Mouse (Mus musculus) C2C12 (cell line): ENCODE measurements at regions not wholly inside any gene's neighbourhood (a gene's known extent, or its start where the extent isn't known, plus 50 kb on each side); places are given as distances from the start of the nearest gene placed in this dataset.

Experiments
- H3K27me3 ChIP-seq: one replicate; pipeline ENCODE4 v1.6.1; 2011; ENCODE audit not compliant: control insufficient read depth, insufficient read depth, insufficient read length
- H3K36me3 ChIP-seq: one replicate; pipeline ENCODE4 v1.6.1; 2011; ENCODE audit not compliant: control insufficient read depth, insufficient read depth
- H3K4me3 ChIP-seq: one replicate; pipeline ENCODE4 v1.5.1; 2011; ENCODE audit warnings: mild to moderate bottlenecking, control low read depth; ENCODE audit not compliant: poor library complexity, insufficient read depth, severe bottlenecking
- H3K79me2 ChIP-seq: one replicate; pipeline ENCODE4 v1.6.1; 2011; ENCODE audit not compliant: control insufficient read depth, insufficient read depth
- H3K79me3 ChIP-seq: one replicate; pipeline ENCODE4 v1.6.1; 2011; ENCODE audit warnings: low read depth, control low read depth
- H3ac ChIP-seq: one replicate; pipeline ENCODE3; 2011; ENCODE audit warnings: low read depth; ENCODE audit not compliant: control insufficient read depth, insufficient read length
- CEBPB ChIP-seq: IDR thresholded peaks from one replicate; pipeline ENCODE4 v1.6.1; 2011; ENCODE audit warnings: low read depth, mild to moderate bottlenecking, control low read depth, moderate library complexity
- CTCF ChIP-seq: IDR thresholded peaks from one replicate; pipeline ENCODE4 v1.5.1; 2011; ENCODE audit not compliant: control insufficient read depth, insufficient read depth, insufficient read length
- FOSL1 ChIP-seq: IDR thresholded peaks from one replicate; pipeline ENCODE4 v1.8.0; 2011; ENCODE audit warnings: mild to moderate bottlenecking, low read length; ENCODE audit not compliant: poor library complexity, insufficient read depth, severe bottlenecking
- MAX ChIP-seq: IDR thresholded peaks from one replicate; pipeline ENCODE4 v1.6.1; 2011; ENCODE audit warnings: mild to moderate bottlenecking, control low read depth
- MYOD1 ChIP-seq: IDR thresholded peaks from one replicate; pipeline ENCODE4 v1.6.1; 2011; ENCODE audit warnings: low read depth; ENCODE audit not compliant: control insufficient read depth, insufficient read length
- MYOG ChIP-seq: IDR thresholded peaks from one replicate; pipeline ENCODE4 v1.6.1; 2011; ENCODE audit not compliant: control insufficient read depth, insufficient read length; ENCODE audit errors: extremely low read depth
- USF1 ChIP-seq: IDR thresholded peaks from one replicate; pipeline ENCODE4 v1.6.1; 2011; ENCODE audit warnings: low read depth, mild to moderate bottlenecking, control low read depth, moderate library complexity

DNA sequence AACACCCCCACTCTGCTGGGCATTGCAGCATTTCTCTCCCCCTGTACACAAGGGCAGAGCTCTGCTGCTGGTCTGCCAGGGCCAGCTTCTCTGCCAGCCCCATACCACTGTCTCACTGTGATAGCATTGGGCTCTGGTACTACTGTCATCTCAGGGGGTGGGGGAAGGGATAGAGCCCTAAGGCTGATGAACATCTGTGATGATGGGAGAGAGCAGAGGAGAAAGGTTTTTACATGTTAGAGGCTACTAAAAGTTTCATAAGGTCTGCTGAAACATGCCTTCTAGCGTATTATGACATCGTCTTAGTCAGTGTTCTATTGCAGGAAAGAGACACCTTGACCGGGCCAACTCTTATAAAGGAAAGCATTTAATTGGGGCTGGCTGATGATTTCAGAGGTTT, 176.4 kb upstream of the Gjb5 start:
- no peaks in the 10 kb centered on the region for H3K79me3 ChIP-seq
- no peaks in the 10 kb centered on the region for H3K27me3 ChIP-seq
- TF ChIP-seq MAX, result no peak
- TF ChIP-seq USF1, result no peak
- no peak for TF ChIP-seq CEBPB
- TF ChIP-seq CTCF, result no peak
- no peak for TF ChIP-seq FOSL1
- no peak for TF ChIP-seq MYOG
- no peak for TF ChIP-seq MYOD1
- H3K79me2 ChIP-seq, result no peaks in the 10 kb centered on the region
- H3ac ChIP-seq, result no peak overlapping the region
- H3K36me3 ChIP-seq, result no peaks in the 10 kb centered on the region
- H3K4me3 ChIP-seq, result no peak overlapping the region

DNA sequence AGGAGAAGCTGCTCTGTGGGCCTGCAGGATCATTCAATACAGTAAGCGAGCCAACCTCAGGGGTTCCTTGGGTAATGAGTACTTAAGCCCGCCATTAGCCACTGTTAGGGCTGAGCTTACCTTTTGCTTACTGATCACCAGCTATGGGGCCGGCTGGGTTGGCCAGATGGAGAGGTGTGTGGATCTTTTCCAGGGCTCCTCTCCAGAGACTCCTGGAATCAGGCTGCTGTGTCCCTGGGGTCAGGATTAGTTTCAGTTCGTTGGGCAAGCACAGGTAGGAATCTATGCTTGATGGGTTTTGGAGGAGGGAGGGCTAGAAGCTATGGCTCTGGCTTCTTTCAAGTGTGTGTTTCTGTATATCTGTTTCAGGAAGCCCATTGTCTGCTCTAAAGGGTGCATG, 175.7 kb upstream of the Gjb5 start:
- Histone ChIP-seq H3K79me2 (no peaks in the 10 kb centered on the region), H3ac (no peak overlapping the region), H3K36me3 (no peaks in the 10 kb centered on the region), H3K4me3 (no peak overlapping the region), H3K79me3 (no peaks in the 10 kb centered on the region), H3K27me3 (no peaks in the 10 kb centered on the region)
- TF ChIP-seq MYOD1 (no peak), CTCF (no peak), FOSL1 (no peak), CEBPB (no peak), USF1 (no peak), MYOG (no peak), MAX (no peak)

DNA sequence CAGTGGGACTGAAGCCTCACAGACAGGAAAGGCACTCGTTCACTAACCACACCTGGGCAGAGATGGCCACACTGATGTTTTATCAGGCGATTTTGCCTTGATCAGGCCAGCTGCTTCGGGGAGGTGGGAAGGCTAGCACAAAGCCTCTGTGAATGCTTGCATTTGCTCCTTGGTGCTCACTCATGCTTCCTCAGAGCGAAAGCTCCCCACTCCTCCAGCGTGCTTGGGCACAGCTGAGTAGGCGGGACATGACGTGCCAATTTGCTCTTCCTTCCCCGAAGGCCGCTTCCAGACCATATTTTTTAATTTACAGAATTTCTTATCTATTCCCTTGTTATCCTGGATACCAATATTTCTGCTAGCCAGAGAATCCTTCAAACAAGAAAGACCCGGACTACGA, 172.8 kb upstream of the Gjb5 start:
- no peaks in the 10 kb centered on the region for H3K36me3 ChIP-seq
- no peak overlapping the region for H3K4me3 ChIP-seq
- H3K79me3 ChIP-seq, result no peaks in the 10 kb centered on the region
- no peak overlapping the region for H3ac ChIP-seq
- no peak for TF ChIP-seq USF1
- TF ChIP-seq MYOD1, result no peak
- TF ChIP-seq MAX, result no peak
- TF ChIP-seq CEBPB, result no peak
- TF ChIP-seq MYOG, result no peak
- TF ChIP-seq FOSL1, result no peak
- no peak for TF ChIP-seq CTCF
- no peaks in the 10 kb centered on the region for H3K27me3 ChIP-seq
- no peaks in the 10 kb centered on the region for H3K79me2 ChIP-seq

DNA sequence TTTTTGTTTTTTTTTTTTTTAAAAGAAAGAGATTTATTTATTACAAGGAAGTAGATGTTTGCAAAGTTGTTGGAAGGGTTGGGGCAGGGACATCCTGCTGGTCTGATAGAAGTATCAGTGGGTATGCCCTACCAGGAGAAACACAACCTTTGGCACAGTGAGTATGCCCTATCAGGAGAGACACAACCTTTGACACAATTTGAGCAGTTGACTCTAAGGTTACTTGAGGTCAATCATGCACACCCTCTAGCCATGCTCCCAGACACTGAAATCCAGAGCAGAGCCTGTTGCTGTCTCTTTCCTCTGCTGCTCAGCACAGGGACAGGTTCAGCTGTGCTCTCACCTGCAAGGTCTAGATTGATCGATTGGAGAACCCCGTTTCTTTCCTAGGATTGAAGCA, 164.2 kb upstream of the Gjb5 start:
- Histone ChIP-seq H3ac (no peak overlapping the region), H3K27me3 (no peaks in the 10 kb centered on the region), H3K4me3 (no peak overlapping the region), H3K79me2 (no peaks in the 10 kb centered on the region), H3K36me3 (no peaks in the 10 kb centered on the region), H3K79me3 (no peaks in the 10 kb centered on the region)
- TF ChIP-seq MYOD1 (no peak), CTCF (no peak), MYOG (no peak), USF1 (no peak), FOSL1 (no peak), MAX (no peak), CEBPB (no peak)

DNA sequence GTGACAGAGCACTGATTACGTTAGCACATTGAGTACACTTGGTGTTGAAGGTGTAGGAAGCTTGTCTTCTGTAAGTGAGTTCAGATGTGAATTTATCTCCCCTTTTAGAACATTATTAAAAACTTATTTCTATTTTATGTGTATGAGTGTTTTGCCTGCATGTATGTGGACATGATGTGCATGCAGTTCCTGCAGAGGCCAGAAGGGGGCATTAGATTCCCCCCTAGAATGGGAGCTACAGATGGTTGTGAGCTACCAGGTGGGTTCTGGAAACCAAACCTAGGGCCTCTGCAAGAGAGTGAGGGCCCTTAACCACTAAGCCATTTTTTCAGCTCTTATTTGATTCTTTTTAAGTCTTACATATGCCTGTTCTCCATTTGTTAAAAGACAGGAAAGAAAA, 160.0 kb upstream of the Gjb5 start:
- no peaks in the 10 kb centered on the region for H3K79me2 ChIP-seq
- H3K27me3 ChIP-seq, result no peaks in the 10 kb centered on the region
- no peak for TF ChIP-seq MYOG
- no peak for TF ChIP-seq MYOD1
- no peak for TF ChIP-seq CTCF
- TF ChIP-seq FOSL1, result no peak
- TF ChIP-seq CEBPB, result no peak
- no peak for TF ChIP-seq USF1
- no peak for TF ChIP-seq MAX
- no peak overlapping the region for H3K4me3 ChIP-seq
- H3K36me3 ChIP-seq, result no peaks in the 10 kb centered on the region
- H3ac ChIP-seq, result no peak overlapping the region
- no peaks in the 10 kb centered on the region for H3K79me3 ChIP-seq

DNA sequence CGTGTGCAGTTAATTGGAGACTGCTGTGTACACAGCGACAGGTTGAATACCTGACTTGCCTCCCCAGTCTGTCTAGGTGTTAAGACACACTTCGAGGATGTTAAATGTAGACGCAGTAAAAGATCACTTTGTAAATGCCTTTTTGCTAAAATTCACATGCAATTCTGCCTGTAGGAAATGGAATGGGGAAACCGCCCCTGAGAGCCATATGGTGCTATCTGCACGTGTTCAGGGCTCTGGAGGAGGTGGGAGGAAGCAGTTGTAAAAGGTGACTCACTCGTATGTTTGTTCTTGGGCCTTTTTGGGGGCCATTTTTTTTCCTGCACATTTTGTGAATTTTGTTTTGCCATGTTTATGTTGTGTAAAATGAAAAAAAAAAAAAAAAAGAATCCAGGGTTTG, 159.6 kb upstream of the Gjb5 start:
- H3K36me3 ChIP-seq, result no peaks in the 10 kb centered on the region
- H3K79me2 ChIP-seq, result no peaks in the 10 kb centered on the region
- H3K27me3 ChIP-seq, result no peaks in the 10 kb centered on the region
- no peak overlapping the region for H3K4me3 ChIP-seq
- no peak overlapping the region for H3ac ChIP-seq
- TF ChIP-seq FOSL1, result no peak
- no peak for TF ChIP-seq MYOG
- TF ChIP-seq USF1, result no peak
- no peak for TF ChIP-seq MAX
- no peak for TF ChIP-seq CEBPB
- TF ChIP-seq CTCF, result no peak
- TF ChIP-seq MYOD1, result no peak
- H3K79me3 ChIP-seq, result no peaks in the 10 kb centered on the region
